Mouse (Mus musculus) heart, postnatal 0 days (tissue): Measurements from ENCODE around the gene Sipa1l3.

Source experiments
- CTCF ChIP-seq: IDR thresholded peaks from 2 replicates; pipeline ENCODE4 v1.5.1; 2016; ENCODE audit warnings: antibody characterized with exemption, control low read depth, low read depth
- EP300 ChIP-seq: IDR thresholded peaks from 2 replicates; pipeline ENCODE4 v1.6.1; 2016; ENCODE audit warnings: antibody characterized with exemption, low read depth

- TF ChIP-seq CTCF: no peak
- TF ChIP-seq EP300: no peak
Measured at GRCm38 (mm10) chr7:29501214-29501613, 17.2 kb downstream of the Sipa1l3 start.
